ENCODE assay signal across 19 mouse cellular contexts in the genomic region with DNA sequence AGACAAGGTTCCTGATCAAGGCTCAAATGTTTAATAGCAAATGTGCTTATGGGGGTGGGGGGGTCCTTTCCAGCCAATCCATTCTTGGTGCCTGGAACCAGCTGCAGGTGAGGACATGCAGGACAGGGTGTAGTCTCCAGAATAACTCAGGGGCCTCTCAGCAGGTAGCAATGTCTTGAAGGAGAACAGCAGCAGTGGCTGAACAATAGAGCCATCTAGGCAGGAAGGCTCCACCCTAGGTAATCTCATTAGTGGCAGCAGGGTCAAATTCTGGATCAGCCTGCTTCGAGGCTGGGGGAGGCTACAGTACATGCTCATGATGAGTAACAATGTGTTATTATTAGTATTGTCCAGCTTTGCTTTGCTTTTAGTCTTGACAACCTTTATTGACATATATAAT.
"Had no signal": no experiment of that assay in that cellular context is flagged by ENCODE, and none has a peak within 500 bp of the region (broad histone marks: within the 10 kb centered on the region; RNA-seq: fewer than 3 reads in every experiment).

No protein-coding gene starts in this region.

- H3K9me3 ChIP-seq: lung, embryonic 15.5 days; midbrain, embryonic 10.5 days; midbrain, embryonic 12.5 days; neural tube, embryonic 13.5 days; neural tube, embryonic 15.5 days had no signal

- H3K9ac ChIP-seq: lung, embryonic 15.5 days; midbrain, embryonic 12.5 days; neural tube, embryonic 13.5 days; neural tube, embryonic 15.5 days had no signal

- H3K4me2 ChIP-seq: lung, embryonic 15.5 days; midbrain, embryonic 12.5 days; neural tube, embryonic 13.5 days; neural tube, embryonic 15.5 days had no signal

- ATAC-seq: midbrain, embryonic 16.5 days had no signal

- H3K27ac ChIP-seq: lung, embryonic 15.5 days; midbrain, embryonic 10.5 days; midbrain, embryonic 12.5 days; neural tube, embryonic 13.5 days; neural tube, embryonic 15.5 days had no signal

- DNase-seq: lung, adult 2 months; lung, postnatal 10 days; lung, postnatal 4 days; midbrain, embryonic 14.5 days; retina, postnatal 1 day; right cerebral cortex, adult 18-20 months; right cerebral cortex, postnatal 25 days; right cerebral cortex, postnatal 4 days; spleen, adult 18-20 months; thymus, adult 18-20 months; thymus, postnatal 14 days; thymus, postnatal 36 days had no signal

- H3K4me1 ChIP-seq: lung, embryonic 15.5 days; midbrain, embryonic 12.5 days; neural tube, embryonic 13.5 days; neural tube, embryonic 15.5 days had no signal

- H3K36me3 ChIP-seq: lung, embryonic 15.5 days; midbrain, embryonic 10.5 days; midbrain, embryonic 12.5 days; neural tube, embryonic 13.5 days; neural tube, embryonic 15.5 days had no signal

- H3K4me3 ChIP-seq: lung, embryonic 15.5 days; midbrain, embryonic 10.5 days; midbrain, embryonic 12.5 days; myocyte; neural tube, embryonic 13.5 days; neural tube, embryonic 15.5 days had no signal

- H3K27me3 ChIP-seq: lung, embryonic 15.5 days; midbrain, embryonic 12.5 days; neural tube, embryonic 13.5 days; neural tube, embryonic 15.5 days had no signal
